24 mouse cellular contexts compared by ENCODE assay signal in genomic region chr10:123101303-123101702, GRCm38 (mm10). TPM values are rescaled to one million over a fixed set of nuclear protein-coding genes. Genes with fewer than 3 reads are reported as not detected.
DNase-seq lines count a peak whose midpoint lies in the region; ATAC-seq and TF ChIP-seq lines count a peak whose summit lies in the region.
"Had no signal": no experiment of that assay in that cellular context is flagged by ENCODE, and none has a peak within 500 bp of the region (broad histone marks: within the 10 kb centered on the region; RNA-seq: fewer than 3 reads in every experiment).

No protein-coding gene starts in this region.

- peak; percentile 56 for DNase-seq in MEL (ENCODE audit: low read depth, low spot score)
- DNase-seq in cerebellum, postnatal 10 days: no peak
- DNase-seq in thymus, postnatal 10 days (ENCODE audit: low spot score in 2 of 2): no peak
- DNase-seq in hindbrain, postnatal 0 days (ENCODE audit: low spot score): no peak
- DNase-seq: adrenal gland, adult 2 months; adrenal gland, postnatal 14 days; cerebellum, adult 11-12 months; cerebellum, adult 8-10 months; cerebellum, postnatal 14 days; forebrain, postnatal 0 days; gastrocnemius, adult 2 months; gastrocnemius, postnatal 14 days; heart, adult 2 months; heart, postnatal 14 days had no signal

- 0 out of 4 replicates have a peak, but pooled peaks of 1 of the 2 experiments have one; percentile 23 for TF ChIP-seq EP300 in MEL (IDR thresholded peaks at IDR 0.05; ENCODE audit: low read depth in 1 of 2, low read length in 2 of 2)

- TF ChIP-seq CTCF in MEL (IDR thresholded peaks at IDR 0.05 in 2 of 3, conservative IDR thresholded peaks at IDR 0.05 in 1 of 3; ENCODE audit: control insufficient read depth in 1 of 3, insufficient read depth in 1 of 3, low read depth in 2 of 3, low read length in 3 of 3, poor library complexity in 1 of 3, severe bottlenecking in 1 of 3): no peak
- TF ChIP-seq CTCF in hindbrain, postnatal 0 days (IDR thresholded peaks at IDR 0.05; ENCODE audit: low read depth): no peak

- TF ChIP-seq POLR2A in MEL (IDR thresholded peaks at IDR 0.05; ENCODE audit: control insufficient read depth in 1 of 2, insufficient read depth in 1 of 2, low read depth in 1 of 2, low read length in 2 of 2, poor library complexity in 1 of 2): no peak

- peak; percentile 22; the same call in 1 of the 2 replicates for ATAC-seq in common myeloid progenitor, adult 5-6 weeks (replicated peaks; ENCODE audit: low read depth, poor library complexity, severe bottlenecking)
- peak; percentile 71 for ATAC-seq in megakaryocyte progenitor cell, adult 5-6 weeks (replicated peaks; ENCODE audit: poor library complexity)
- ATAC-seq in hindbrain, postnatal 0 days: no peak
- ATAC-seq: forebrain, embryonic 14.5 days; forebrain, postnatal 0 days; intestine, embryonic 15.5 days had no signal

- H3K36me3 ChIP-seq in MEL (ENCODE audit: control insufficient read depth in 1 of 2, insufficient read depth in 2 of 2, low read length in 2 of 2): peaks cover 0 to 2% of the 10 kb centered on the region in 2 experiments; a peak in 2 of 4 replicates
- no peaks in the 10 kb centered on the region for H3K36me3 ChIP-seq in hindbrain, postnatal 0 days (ENCODE audit: insufficient read depth, low read length)
- H3K36me3 ChIP-seq: embryonic facial prominence, embryonic 12.5 days; embryonic facial prominence, embryonic 15.5 days; heart, embryonic 10.5 days; heart, embryonic 13.5 days; hindbrain, embryonic 12.5 days; hindbrain, embryonic 15.5 days; intestine, embryonic 15.5 days had no signal

- no peak overlapping the region for H3K4me2 ChIP-seq in hindbrain, postnatal 0 days (ENCODE audit: low read depth, low read length)
- H3K4me2 ChIP-seq: embryonic facial prominence, embryonic 12.5 days; embryonic facial prominence, embryonic 15.5 days; heart, embryonic 13.5 days; hindbrain, embryonic 12.5 days; hindbrain, embryonic 15.5 days; intestine, embryonic 15.5 days had no signal

- H3K79me2 ChIP-seq in MEL (ENCODE audit: control insufficient read depth, insufficient read depth, low read length, poor library complexity): no peaks in the 10 kb centered on the region

- no peak overlapping the region for H3K9ac ChIP-seq in MEL (ENCODE audit: control insufficient read depth, low read depth, low read length, poor library complexity, severe bottlenecking)
- no peak overlapping the region for H3K9ac ChIP-seq in hindbrain, postnatal 0 days (replicated peaks; ENCODE audit: low read length)
- H3K9ac ChIP-seq: embryonic facial prominence, embryonic 12.5 days; embryonic facial prominence, embryonic 15.5 days; forebrain, postnatal 0 days; heart, embryonic 13.5 days; hindbrain, embryonic 12.5 days; hindbrain, embryonic 15.5 days; intestine, embryonic 15.5 days had no signal

- no peaks in the 10 kb centered on the region for H3K27me3 ChIP-seq in MEL (ENCODE audit: control insufficient read depth in 1 of 2, insufficient read depth in 2 of 2, low read length in 2 of 2)
- H3K27me3 ChIP-seq in hindbrain, postnatal 0 days (ENCODE audit: insufficient read depth, low read length): no peaks in the 10 kb centered on the region
- H3K27me3 ChIP-seq: embryonic facial prominence, embryonic 12.5 days; embryonic facial prominence, embryonic 15.5 days; heart, embryonic 13.5 days; hindbrain, embryonic 12.5 days; hindbrain, embryonic 15.5 days; intestine, embryonic 15.5 days had no signal

- peaks cover 3 to 4% of the 10 kb centered on the region in 2 experiments; a peak in 2 of 4 replicates for H3K4me1 ChIP-seq in MEL (ENCODE audit: control insufficient read depth in 1 of 2, insufficient read depth in 2 of 2, low read length in 2 of 2)
- H3K4me1 ChIP-seq in hindbrain, postnatal 0 days (ENCODE audit: insufficient read depth, low read length): no peaks in the 10 kb centered on the region
- H3K4me1 ChIP-seq: embryonic facial prominence, embryonic 12.5 days; embryonic facial prominence, embryonic 15.5 days; heart, embryonic 10.5 days; hindbrain, embryonic 12.5 days; hindbrain, embryonic 15.5 days; intestine, embryonic 15.5 days had no signal

- WGBS in hindbrain, postnatal 0 days: 77% methylated on average over 1 of the region's 1 CpGs

- no peak overlapping the region for H3K4me3 ChIP-seq in MEL (ENCODE audit: control insufficient read depth in 1 of 2, insufficient read depth in 1 of 2, low read depth in 2 of 2, low read length in 2 of 2)
- no peak overlapping the region for H3K4me3 ChIP-seq in hindbrain, postnatal 0 days (ENCODE audit: low read length)
- H3K4me3 ChIP-seq: embryonic facial prominence, embryonic 12.5 days; embryonic facial prominence, embryonic 15.5 days; gastrocnemius, adult 2 months; heart, adult 2 months; heart, embryonic 10.5 days; heart, embryonic 13.5 days; hindbrain, embryonic 12.5 days; hindbrain, embryonic 15.5 days; intestine, embryonic 15.5 days had no signal

- H3K9me3 ChIP-seq in MEL (replicated peaks; ENCODE audit: insufficient read depth, low read length): no peaks in the 10 kb centered on the region
- no peaks in the 10 kb centered on the region for H3K9me3 ChIP-seq in hindbrain, postnatal 0 days (ENCODE audit: low read length)
- H3K9me3 ChIP-seq: embryonic facial prominence, embryonic 12.5 days; embryonic facial prominence, embryonic 15.5 days; heart, embryonic 10.5 days; heart, embryonic 13.5 days; hindbrain, embryonic 12.5 days; hindbrain, embryonic 15.5 days; intestine, embryonic 15.5 days had no signal

- TF ChIP-seq RAD21 in MEL (IDR thresholded peaks at IDR 0.05; ENCODE audit: low read depth, low read length): no peak

- H3K27ac ChIP-seq in MEL (ENCODE audit: control insufficient read depth, low read depth, low read length): no peak overlapping the region
- H3K27ac ChIP-seq in hindbrain, postnatal 0 days: no peak overlapping the region
- H3K27ac ChIP-seq: embryonic facial prominence, embryonic 12.5 days; embryonic facial prominence, embryonic 15.5 days; gastrocnemius, adult 2 months; heart, adult 2 months; heart, embryonic 10.5 days; heart, embryonic 13.5 days; hindbrain, embryonic 12.5 days; hindbrain, embryonic 15.5 days; intestine, embryonic 15.5 days had no signal

TF ChIP-seq in MEL, 35 proteins besides CTCF, POLR2A, EP300 and RAD21:
- TF ChIP-seq NELFE (IDR thresholded peaks at IDR 0.05; ENCODE audit: low read depth, low read length) (no peak), MAZ (IDR thresholded peaks at IDR 0.05; ENCODE audit: low read depth, low read length) (no peak), MYB (IDR thresholded peaks at IDR 0.05; ENCODE audit: low read depth, low read length) (no peak), ELF1 (IDR thresholded peaks at IDR 0.05; ENCODE audit: low read depth, low read length) (0 out of 2 replicates have a peak, but pooled peaks have one; percentile 46), MXI1 (IDR thresholded peaks at IDR 0.05; ENCODE audit: low read depth, low read length) (no peak; the same call in 1 of the 2 replicates), GABPA (IDR thresholded peaks at IDR 0.05; ENCODE audit: low read depth, low read length) (no peak), KAT2A (conservative IDR thresholded peaks at IDR 0.05; ENCODE audit: low read depth, low read length) (no peak), HCFC1 (IDR thresholded peaks at IDR 0.05; ENCODE audit: low read depth, low read length) (no peak), MYC (IDR thresholded peaks at IDR 0.05; ENCODE audit: low read depth, low read length) (peak; percentile 63), CHD1 (IDR thresholded peaks at IDR 0.05; ENCODE audit: low read depth, low read length) (no peak), SIN3A (IDR thresholded peaks at IDR 0.05; ENCODE audit: low read length) (peak; percentile 63), MAX (IDR thresholded peaks at IDR 0.05; ENCODE audit: low read length) (0 out of 2 replicates have a peak, but pooled peaks have one; percentile 47), TAL1 (IDR thresholded peaks at IDR 0.05; ENCODE audit: low read length) (no peak), SMC3 (IDR thresholded peaks at IDR 0.05; ENCODE audit: low read depth, low read length) (no peak)
TF ChIP-seq in MEL: peak in this region for 4.

RNA-seq across cellular contexts. Expression of gene Mon2, which starts 25.0 kb away (rescaled TPM):
- total RNA-seq in MEL (2012; rRNA removed): 32.1 and 33.8 TPM in 2 replicates
- polyA plus RNA-seq in MEL (2012; ENCODE audit: insufficient read depth in 1 of 2, insufficient read length in 2 of 2, low read depth in 1 of 2, low replicate concordance in 2 of 2, missing spikeins in 1 of 2): 10 to 100 TPM in 1 of 2 experiments, not detected in 1; 38.6 TPM
- total RNA-seq in common myeloid progenitor, adult 5-6 weeks (2017): 34.9 and 38.1 TPM in 2 replicates
- total RNA-seq in megakaryocyte progenitor cell, adult 5-6 weeks (2015): 25.6 and 45.4 TPM in 2 replicates
- 35.9 and 48.0 TPM in 2 replicates for total RNA-seq in megakaryocyte progenitor cell, adult 5-6 weeks (2017)
- total RNA-seq in hindbrain, postnatal 0 days (2014; rRNA removed): 62.4 and 64.7 TPM in 2 replicates
- polyA plus RNA-seq in hindbrain, postnatal 0 days (2015; fragmentation: Nextera tagmentation; extraction: Ambion mirVana): 15.9 and 16.7 TPM in 2 replicates
